In the genomic region with DNA sequence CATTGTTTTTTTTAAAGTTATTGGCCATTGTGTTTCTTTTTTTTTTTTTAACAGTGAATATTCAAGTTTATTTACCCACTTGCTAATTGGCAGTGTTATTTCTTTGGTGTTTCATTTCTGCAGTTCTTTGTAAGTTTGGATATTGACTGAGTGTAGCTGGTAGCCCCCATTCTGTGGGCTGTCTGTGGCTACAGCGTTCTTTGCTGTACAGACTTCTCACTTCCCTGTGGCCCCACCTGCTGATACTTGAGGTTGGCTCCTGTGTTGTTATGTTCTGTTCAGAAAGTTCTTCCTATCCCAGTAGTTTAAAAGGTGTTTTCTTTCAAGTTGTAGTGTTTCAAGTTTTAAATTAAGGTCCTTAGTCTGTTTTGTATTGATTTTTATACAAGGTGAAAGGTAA, we compare ENCODE assay signal across 25 mouse cellular contexts.
"Had no signal": no experiment of that assay in that cellular context is flagged by ENCODE, and none has a peak within 500 bp of the region (broad histone marks: within the 10 kb centered on the region; RNA-seq: fewer than 3 reads in every experiment).

No protein-coding gene starts in this region.

- H3K27me3 ChIP-seq: heart, embryonic 12.5 days; hindbrain, embryonic 12.5 days; intestine, embryonic 15.5 days; limb, embryonic 12.5 days; liver, embryonic 13.5 days had no signal

- H3K4me2 ChIP-seq: heart, embryonic 12.5 days; hindbrain, embryonic 12.5 days; hindbrain, embryonic 14.5 days; intestine, embryonic 15.5 days; limb, embryonic 12.5 days; liver, embryonic 11.5 days; liver, embryonic 13.5 days had no signal

- H3K36me3 ChIP-seq: intestine, embryonic 15.5 days had no signal

- DNase-seq: gastrocnemius, adult 2 months; gastrocnemius, postnatal 10 days; gastrocnemius, postnatal 25 days; heart, postnatal 10 days; heart, postnatal 4 days; kidney, adult 18-20 months; kidney, adult 8-10 months; kidney, postnatal 10 days; kidney, postnatal 25 days; kidney, postnatal 4 days; liver; liver, embryonic 13.5 days had no signal

- ATAC-seq: hindbrain, embryonic 16.5 days; inflammation-experienced regulatory T-cells, adult 6 months; intestine, embryonic 15.5 days; intestine, postnatal 0 days had no signal

- H3K9me3 ChIP-seq: heart, embryonic 10.5 days; heart, embryonic 12.5 days; hindbrain, embryonic 12.5 days; intestine, embryonic 15.5 days; limb, embryonic 10.5 days; limb, embryonic 12.5 days; liver, embryonic 13.5 days had no signal

- H3K27ac ChIP-seq: gastrocnemius, adult 2 months; heart, embryonic 10.5 days; hindbrain, embryonic 12.5 days; hindbrain, embryonic 14.5 days; intestine, embryonic 15.5 days; layer of hippocampus, adult 2 months; left cerebral cortex, adult 2 months; limb, embryonic 10.5 days; limb, embryonic 12.5 days; liver, embryonic 13.5 days had no signal

- H3K4me1 ChIP-seq: hindbrain, embryonic 12.5 days; intestine, embryonic 15.5 days; limb, embryonic 10.5 days; limb, embryonic 12.5 days had no signal

- H3K9ac ChIP-seq: heart, embryonic 12.5 days; hindbrain, embryonic 12.5 days; hindbrain, embryonic 14.5 days; intestine, embryonic 15.5 days; limb, embryonic 12.5 days; liver, embryonic 13.5 days had no signal

- H3K4me3 ChIP-seq: gastrocnemius, adult 2 months; heart, embryonic 10.5 days; heart, embryonic 12.5 days; hindbrain, embryonic 12.5 days; intestine, embryonic 15.5 days; layer of hippocampus, adult 2 months; left cerebral cortex, adult 2 months; limb, embryonic 10.5 days; limb, embryonic 12.5 days; liver, embryonic 13.5 days had no signal
